Mouse (Mus musculus) CH12.LX (cell line): ENCODE measurements at regions not wholly inside any gene's neighbourhood (a gene's known extent, or its start where the extent isn't known, plus 50 kb on each side); places are given as distances from the start of the nearest gene placed in this dataset.

ENCODE experiments used
- DNase-seq: peaks from one replicate; pipeline ENCODE4 v3.0.0-alpha.2; 2013; ENCODE audit errors: extremely low read depth
- H3K27ac ChIP-seq: 2 replicates; pipeline ENCODE4 v1.5.1; 2012; ENCODE audit warnings: low read depth, mild to moderate bottlenecking, control low read depth, moderate library complexity; ENCODE audit not compliant: insufficient read depth
- H3K27me3 ChIP-seq: replicated peaks from 2 replicates; pipeline ENCODE3; 2012; ENCODE audit warnings: inconsistent platforms
- H3K36me3 ChIP-seq, 2 experiments: replicated peaks in 1 of 2; 2 replicates each; pipeline versions ENCODE3 to v1.6.1; 2012; ENCODE audit warnings: inconsistent platforms in 1 of 2, low read length in 1 of 2, mild to moderate bottlenecking in 1 of 2, mixed read lengths in 1 of 2, moderate library complexity in 1 of 2; ENCODE audit not compliant: control insufficient read depth in 1 of 2, insufficient read depth in 1 of 2
- H3K4me1 ChIP-seq, 2 experiments: 2 replicates each; pipeline ENCODE4 v1.6.1; 2012; ENCODE audit warnings: inconsistent platforms in 1 of 2, moderate library complexity in 1 of 2; ENCODE audit not compliant: insufficient read depth in 2 of 2, control insufficient read depth in 1 of 2
- H3K4me2 ChIP-seq: 2 replicates; pipeline ENCODE4 v1.6.1; 2012; ENCODE audit warnings: low read depth, mild to moderate bottlenecking, control low read depth; ENCODE audit not compliant: poor library complexity, insufficient read depth, severe bottlenecking
- H3K4me3 ChIP-seq, 3 experiments: fragments of 150-350 bp in 1 of 3; sonication (generic) in 1 of 3; replicated peaks in 1 of 3; 2 replicates each; pipeline versions ENCODE3 to v1.5.1; 2011 to 2012; ENCODE audit warnings: low read depth in 2 of 3, low read length in 2 of 3, mild to moderate bottlenecking in 2 of 3, moderate library complexity in 2 of 3, control low read depth in 1 of 3, improper control_type of control experiment in 1 of 3, inconsistent platforms in 1 of 3, mixed read lengths in 1 of 3; ENCODE audit not compliant: poor library complexity in 1 of 3
- H3K79me2 ChIP-seq: replicated peaks from 2 replicates; pipeline ENCODE4 v1.6.1; 2012; ENCODE audit warnings: mild to moderate bottlenecking, moderate library complexity; ENCODE audit not compliant: control insufficient read depth, poor library complexity, insufficient read depth, severe bottlenecking; ENCODE audit errors: extremely low read depth
- H3K9ac ChIP-seq: 2 replicates; pipeline ENCODE4 v1.6.1; 2012; ENCODE audit warnings: low read depth, mild to moderate bottlenecking, control low read depth, moderate library complexity; ENCODE audit not compliant: insufficient read depth
- H3K9me3 ChIP-seq: replicated peaks from 2 replicates; pipeline ENCODE3; 2012; ENCODE audit warnings: low read length, inconsistent platforms, mixed read lengths
- CHD2 ChIP-seq: IDR thresholded peaks from 2 replicates; pipeline ENCODE4 v1.6.1; 2011; ENCODE audit warnings: low read length, improper control_type of control experiment
- CTCF ChIP-seq, 2 experiments: IDR thresholded peaks in 1 of 2; conservative IDR thresholded peaks in 1 of 2; 2 replicates each; pipeline ENCODE4 v1.5.1; 2011 to 2012; ENCODE audit warnings: low read depth in 2 of 2, low read length in 2 of 2, improper control_type of control experiment in 1 of 2, inconsistent platforms in 1 of 2, mild to moderate bottlenecking in 1 of 2, moderate library complexity in 1 of 2
- E2F4 ChIP-seq: IDR thresholded peaks from 2 replicates; pipeline ENCODE4 v1.6.1; 2011; ENCODE audit warnings: low read depth, low read length, improper control_type of control experiment; ENCODE audit not compliant: insufficient replicate concordance
- ETS1 ChIP-seq: conservative IDR thresholded peaks from 2 replicates; pipeline ENCODE4 v1.6.1; 2012; ENCODE audit warnings: low read depth, mild to moderate bottlenecking, inconsistent platforms, low read length, improper control_type of control experiment, moderate library complexity
- GABPA ChIP-seq: IDR thresholded peaks from 2 replicates; pipeline ENCODE4 v1.6.1; 2012; ENCODE audit warnings: low read depth, low read length, improper control_type of control experiment, inconsistent platforms; ENCODE audit not compliant: insufficient replicate concordance
- HCFC1 ChIP-seq: IDR thresholded peaks from 2 replicates; pipeline ENCODE4 v1.6.1; 2012; ENCODE audit warnings: low read depth, mild to moderate bottlenecking, inconsistent platforms, low read length, improper control_type of control experiment
- IRF4 ChIP-seq: IDR thresholded peaks from 2 replicates; pipeline ENCODE4 v1.6.1; 2014; ENCODE audit warnings: low read depth, mild to moderate bottlenecking, inconsistent platforms, low read length, improper control_type of control experiment
- JUND ChIP-seq: conservative IDR thresholded peaks from 2 replicates; pipeline ENCODE4 v1.6.1; 2011; ENCODE audit warnings: low read depth, low read length, improper control_type of control experiment
- KAT2A ChIP-seq: IDR thresholded peaks from 2 replicates; pipeline ENCODE4 v1.6.1; 2012; ENCODE audit warnings: low read length, improper control_type of control experiment, inconsistent platforms; ENCODE audit not compliant: insufficient replicate concordance
- MAFK ChIP-seq: IDR thresholded peaks from 2 replicates; pipeline ENCODE4 v1.6.1; 2011; ENCODE audit warnings: low read length, improper control_type of control experiment; ENCODE audit not compliant: insufficient replicate concordance
- MAX ChIP-seq: IDR thresholded peaks from 2 replicates; pipeline ENCODE4 v1.6.1; 2011; ENCODE audit warnings: low read length, improper control_type of control experiment
- MEF2A ChIP-seq: IDR thresholded peaks from 2 replicates; pipeline ENCODE4 v1.6.1; 2014; ENCODE audit warnings: low read depth, mild to moderate bottlenecking, inconsistent platforms, low read length, improper control_type of control experiment, borderline replicate concordance
- MYC ChIP-seq: IDR thresholded peaks from 2 replicates; pipeline ENCODE4 v1.6.1; 2011; ENCODE audit warnings: low read depth, mild to moderate bottlenecking, improper control_type of control experiment, low read length
- NELFE ChIP-seq: IDR thresholded peaks from 2 replicates; pipeline ENCODE4 v1.6.1; 2011; ENCODE audit warnings: low read depth, low read length, improper control_type of control experiment
- NRF1 ChIP-seq: IDR thresholded peaks from 2 replicates; pipeline ENCODE4 v1.6.1; 2014; ENCODE audit warnings: low read depth, mild to moderate bottlenecking, inconsistent platforms, low read length, improper control_type of control experiment, moderate library complexity
- RAD21 ChIP-seq: IDR thresholded peaks from 2 replicates; pipeline ENCODE4 v1.6.1; 2011; ENCODE audit warnings: low read depth, mild to moderate bottlenecking, low read length, improper control_type of control experiment, moderate library complexity
- SMC3 ChIP-seq: IDR thresholded peaks from 2 replicates; pipeline ENCODE4 v1.6.1; 2011; ENCODE audit warnings: low read depth, low read length, improper control_type of control experiment
- TBP ChIP-seq: conservative IDR thresholded peaks from 2 replicates; pipeline ENCODE4 v1.6.1; 2011; ENCODE audit warnings: low read depth, low read length, improper control_type of control experiment
- UBTF ChIP-seq: IDR thresholded peaks from 2 replicates; pipeline ENCODE4 v1.6.1; 2012; ENCODE audit warnings: low read depth, mild to moderate bottlenecking, inconsistent platforms, low read length, improper control_type of control experiment, moderate library complexity
- USF2 ChIP-seq: conservative IDR thresholded peaks from 2 replicates; pipeline ENCODE4 v1.6.1; 2011; ENCODE audit warnings: low read depth, low read length, improper control_type of control experiment
- ZKSCAN1 ChIP-seq: IDR thresholded peaks from 2 replicates; pipeline ENCODE4 v1.6.1; 2012; ENCODE audit warnings: low read depth, inconsistent platforms, low read length, improper control_type of control experiment, borderline replicate concordance
- ZMIZ1 ChIP-seq: IDR thresholded peaks from 2 replicates; pipeline ENCODE4 v1.6.1; 2012; ENCODE audit warnings: low read depth, mild to moderate bottlenecking, inconsistent platforms, low read length, improper control_type of control experiment
- dilution Hi-C: fragments of 300-500 bp; cut with MboI; formaldehyde crosslinking; loops from 2 replicates; pipeline ENCODE4 v1.14.3; 2020; ENCODE audit warnings: low sequenced_read_pairs; ENCODE audit not compliant: extremely low pct_unique_long_range_greater_than_20kb, extremely low pct_ligation_motif_present
- in situ Hi-C: fragments of 300-500 bp; cut with MboI; formaldehyde crosslinking; loops from 3 replicates; pipeline ENCODE4 v1.14.3; 2019; ENCODE audit warnings: low sequenced_read_pairs, low pct_ligation_motif_present, low pct_unique_long_range_greater_than_20kb, mixed read lengths

GRCm38 (mm10) chr9:94278657-94279585 is 259.0 kb downstream of the 1190002N15Rik start:
- Histone ChIP-seq H3K27ac (no peak overlapping the region), H3K4me3 (no peak overlapping the region), H3K4me1 (no peaks in the 10 kb centered on the region)
- no peak for DNase-seq
- dilution Hi-C loops (no loop called here), in situ Hi-C loops (no loop called here)
- TF ChIP-seq RAD21 (no peak), MYC (no peak), NRF1 (no peak), ZKSCAN1 (no peak), MEF2A (no peak), CTCF (conservative IDR thresholded peaks at IDR 0.05 in 1 of 2, IDR thresholded peaks at IDR 0.05 in 1 of 2; ENCODE audit: low read depth in 2 of 2, low read length in 2 of 2) (no peak), IRF4 (no peak)
- TF ChIP-seq, all 38 proteins: peak for 0
- Histone ChIP-seq H3K27me3 (no peaks in the 10 kb centered on the region), H3K4me2 (no peak overlapping the region), H3K36me3 (no peaks in the 10 kb centered on the region), H3K79me2 (no peaks in the 10 kb centered on the region), H3K9ac (no peak overlapping the region), H3K9me3 (peaks cover 19% of the 10 kb centered on the region)

GRCm38 (mm10) chr9:94277096-94277495 is 260.8 kb downstream of the 1190002N15Rik start:
- in situ Hi-C loops, result no loop called here
- Histone ChIP-seq H3K4me1 (no peaks in the 10 kb centered on the region), H3K36me3 (no peaks in the 10 kb centered on the region), H3K9ac (no peak overlapping the region), H3K27ac (no peak overlapping the region), H3K9me3 (peaks cover 26% of the 10 kb centered on the region), H3K4me3 (no peak overlapping the region), H3K27me3 (no peaks in the 10 kb centered on the region), H3K79me2 (no peaks in the 10 kb centered on the region), H3K4me2 (no peak overlapping the region)
- TF ChIP-seq NELFE, result no peak
- no peak for TF ChIP-seq ETS1
- TF ChIP-seq KAT2A, result no peak
- TF ChIP-seq SMC3, result no peak
- TF ChIP-seq GABPA, result no peak
- no peak for TF ChIP-seq HCFC1
- TF ChIP-seq MAX, result no peak
- TF ChIP-seq CHD2, result no peak
- no peak for TF ChIP-seq ZKSCAN1
- no peak for TF ChIP-seq MAFK
- no peak for TF ChIP-seq UBTF
- TF ChIP-seq E2F4, result no peak
- TF ChIP-seq ZMIZ1, result no peak
- no peak for TF ChIP-seq TBP
- TF ChIP-seq JUND, result no peak
- TF ChIP-seq MEF2A, result no peak
- TF ChIP-seq USF2, result no peak
- TF ChIP-seq MYC, result no peak
- no peak for DNase-seq
- dilution Hi-C loops, result no loop called here
